Mouse (Mus musculus): ENCODE measurements around the gene Abi2. TPM values are rescaled to one million over a fixed set of nuclear protein-coding genes. Genes with fewer than 3 reads are reported as not detected.

Abi2 gene
- polyA plus RNA-seq, 1 experiment from 2014 or later: 90.4 TPM

- no peak overlapping the region for H3K4me3 ChIP-seq (ENCODE audit: low read depth, low read length)
- H3K4me1 ChIP-seq (ENCODE audit: control insufficient read depth, insufficient read depth, low read length): no peaks in the 10 kb centered on the region
- H3K27ac ChIP-seq (ENCODE audit: low read length): no peak overlapping the region
- 72% methylated on average over 5 of the region's 5 CpGs for WGBS
- no peaks in the 10 kb centered on the region for H3K27me3 ChIP-seq (ENCODE audit: control insufficient read depth, insufficient read depth, low read depth, low read length)
- H3K36me3 ChIP-seq (ENCODE audit: control insufficient read depth, insufficient read depth, low read length): peaks cover 12% of the 10 kb centered on the region
- no peaks in the 10 kb centered on the region for H3K9me3 ChIP-seq (replicated peaks; ENCODE audit: control insufficient read depth, low read length, poor library complexity, severe bottlenecking)
- H3K4me2 ChIP-seq (ENCODE audit: low read length): no peak overlapping the region
- ATAC-seq: no peak
- H3K9ac ChIP-seq (ENCODE audit: low read depth, low read length): no peak overlapping the region
These were observed 94.0 kb downstream of the Abi2 start for GRCm38 (mm10) chr1:60503456-60503855.

DNA sequence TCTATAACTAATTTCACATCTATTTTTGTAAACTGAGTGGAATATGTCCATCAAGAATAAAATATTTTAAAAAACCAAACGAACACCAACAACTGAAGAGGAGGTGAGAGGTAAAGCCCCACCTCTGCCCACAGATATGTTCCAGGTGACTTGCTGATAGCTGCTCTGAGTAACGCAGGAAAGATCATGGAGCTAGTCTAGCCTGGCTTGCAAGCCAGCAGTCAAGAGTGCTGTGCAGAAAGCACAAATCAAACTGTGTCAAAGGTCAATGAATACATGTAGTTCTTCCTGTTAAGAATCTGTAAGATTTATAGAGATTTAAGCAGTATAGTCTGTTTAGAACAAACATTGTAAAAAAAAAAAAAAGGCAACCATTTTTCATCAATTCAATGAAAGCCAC is 101.2 kb downstream of the Abi2 start:
- WGBS: 85% methylated on average over 2 of the region's 2 CpGs
- Histone ChIP-seq H3K4me3 (ENCODE audit: low read depth, low read length) (no peak overlapping the region), H3K9me3 (replicated peaks; ENCODE audit: control insufficient read depth, low read length, poor library complexity, severe bottlenecking) (no peaks in the 10 kb centered on the region), H3K27me3 (ENCODE audit: control insufficient read depth, insufficient read depth, low read depth, low read length) (no peaks in the 10 kb centered on the region), H3K27ac (ENCODE audit: low read length) (no peak overlapping the region), H3K9ac (ENCODE audit: low read depth, low read length) (no peak overlapping the region), H3K4me2 (ENCODE audit: low read length) (no peak overlapping the region), H3K4me1 (ENCODE audit: control insufficient read depth, insufficient read depth, low read length) (no peaks in the 10 kb centered on the region), H3K36me3 (ENCODE audit: control insufficient read depth, insufficient read depth, low read length) (peaks cover 8% of the 10 kb centered on the region)
- no peak for ATAC-seq

- Histone ChIP-seq H3K4me3 (ENCODE audit: low read depth, low read length) (no peak overlapping the region), H3K4me2 (ENCODE audit: low read length) (no peak overlapping the region), H3K36me3 (ENCODE audit: control insufficient read depth, insufficient read depth, low read length) (peaks cover 17% of the 10 kb centered on the region), H3K27ac (ENCODE audit: low read length) (no peak overlapping the region), H3K9me3 (replicated peaks; ENCODE audit: control insufficient read depth, low read length, poor library complexity, severe bottlenecking) (no peaks in the 10 kb centered on the region), H3K27me3 (ENCODE audit: control insufficient read depth, insufficient read depth, low read depth, low read length) (no peaks in the 10 kb centered on the region), H3K4me1 (ENCODE audit: control insufficient read depth, insufficient read depth, low read length) (no peaks in the 10 kb centered on the region), H3K9ac (ENCODE audit: low read depth, low read length) (no peak overlapping the region)
- 93% methylated on average over 6 of the region's 6 CpGs for WGBS
- ATAC-seq: no peak
These were observed 120.7 kb downstream of the Abi2 start for GRCm38 (mm10) chr1:60530107-60530506.

- H3K27me3 ChIP-seq (ENCODE audit: control insufficient read depth, insufficient read depth, low read depth, low read length): no peaks in the 10 kb centered on the region
- 90% methylated on average over 2 of the region's 2 CpGs for WGBS
- peaks cover 13% of the 10 kb centered on the region for H3K36me3 ChIP-seq (ENCODE audit: control insufficient read depth, insufficient read depth, low read length)
- no peaks in the 10 kb centered on the region for H3K4me1 ChIP-seq (ENCODE audit: control insufficient read depth, insufficient read depth, low read length)
- no peak overlapping the region for H3K9ac ChIP-seq (ENCODE audit: low read depth, low read length)
- H3K9me3 ChIP-seq (replicated peaks; ENCODE audit: control insufficient read depth, low read length, poor library complexity, severe bottlenecking): no peaks in the 10 kb centered on the region
- no peak overlapping the region for H3K4me2 ChIP-seq (ENCODE audit: low read length)
- no peak overlapping the region for H3K27ac ChIP-seq (ENCODE audit: low read length)
- no peak overlapping the region for H3K4me3 ChIP-seq (ENCODE audit: low read depth, low read length)
- ATAC-seq: no peak
These were observed 121.2 kb downstream of the Abi2 start for GRCm38 (mm10) chr1:60530636-60531035.

Other genes with a start within 250 kb of the Abi2 start
- gene Nbeal1, start 229.0 kb upstream of the Abi2 start, polyA plus RNA-seq (2015; fragmentation: Nextera tagmentation; extraction: Ambion mirVana): 7.8 and 9.8 TPM in 2 replicates
- gene Cyp20a1, start 66.3 kb upstream of the Abi2 start, polyA plus RNA-seq (2015; fragmentation: Nextera tagmentation; extraction: Ambion mirVana): 7.3 and 10.5 TPM in 2 replicates
- 20.7 and 23.6 TPM in 2 replicates for gene Raph1, start 157.5 kb downstream of the Abi2 start, polyA plus RNA-seq (2015; fragmentation: Nextera tagmentation; extraction: Ambion mirVana)

Measured in midbrain, embryonic 16.5 days (tissue).